Mouse (Mus musculus): ENCODE results near the gene Lrrc8e. TPM values are rescaled to one million over a fixed set of nuclear protein-coding genes. Genes with fewer than 3 reads are reported as not detected.
"Not testable (repeated sequence)": the region's sequence is repeated elsewhere in the genome, so short reads cannot be mapped to it uniquely, and the experiment has no call there.

The Lrrc8e gene
- polyA plus RNA-seq, 1 experiment from 2014 or later: 2.2 TPM

DNA sequence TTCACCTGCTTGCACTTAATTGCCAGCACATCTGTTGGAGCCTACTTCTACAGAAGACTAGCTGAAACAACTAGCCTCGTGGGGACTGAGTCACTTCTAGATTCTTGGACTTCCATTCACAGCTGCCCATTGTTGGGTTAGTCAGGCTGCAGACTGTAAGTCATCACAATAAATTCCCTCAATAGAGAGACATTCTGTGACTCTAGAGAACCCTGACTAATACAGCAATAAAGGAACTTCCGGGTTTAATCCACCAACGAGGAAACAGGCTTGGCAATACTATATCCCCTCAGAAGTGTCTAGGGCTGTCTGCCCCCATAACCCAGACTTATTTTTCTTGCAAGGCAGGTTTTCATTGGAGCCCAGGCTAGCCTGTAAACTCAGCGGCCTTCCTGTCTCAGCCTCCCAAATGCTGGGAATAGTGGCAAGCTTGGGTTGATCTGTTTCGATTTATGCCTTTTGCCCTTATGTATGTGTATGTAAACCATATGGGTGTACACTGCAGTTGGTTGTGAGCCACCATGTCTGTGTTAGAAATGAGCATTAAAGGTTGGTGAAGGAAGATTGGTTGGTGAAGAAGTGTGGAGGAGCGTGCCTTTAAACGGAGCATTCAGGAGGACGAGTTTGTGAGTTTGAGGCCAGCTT, 25.6 kb downstream of the Lrrc8e start:
- 0 out of 2 replicates have a peak, but pooled peaks have one; percentile 0 for ATAC-seq
- Histone ChIP-seq H3K4me2 (replicated peaks) (peak overlapping the region; percentile 77), H3K36me3 (peaks cover 22% of the 10 kb centered on the region), H3K9me3 (no peaks in the 10 kb centered on the region), H3K27ac (peak overlapping the region; percentile 28; the same call in 1 of the 2 replicates), H3K9ac (peak overlapping the region; percentile 98; the same call in 1 of the 2 replicates), H3K4me3 (replicated peaks) (peak overlapping the region; percentile 99), H3K4me1 (replicated peaks) (peaks cover 27% of the 10 kb centered on the region), H3K27me3 (replicated peaks) (no peaks in the 10 kb centered on the region)
- 45% methylated on average over 8 of the region's 8 CpGs for WGBS

DNA sequence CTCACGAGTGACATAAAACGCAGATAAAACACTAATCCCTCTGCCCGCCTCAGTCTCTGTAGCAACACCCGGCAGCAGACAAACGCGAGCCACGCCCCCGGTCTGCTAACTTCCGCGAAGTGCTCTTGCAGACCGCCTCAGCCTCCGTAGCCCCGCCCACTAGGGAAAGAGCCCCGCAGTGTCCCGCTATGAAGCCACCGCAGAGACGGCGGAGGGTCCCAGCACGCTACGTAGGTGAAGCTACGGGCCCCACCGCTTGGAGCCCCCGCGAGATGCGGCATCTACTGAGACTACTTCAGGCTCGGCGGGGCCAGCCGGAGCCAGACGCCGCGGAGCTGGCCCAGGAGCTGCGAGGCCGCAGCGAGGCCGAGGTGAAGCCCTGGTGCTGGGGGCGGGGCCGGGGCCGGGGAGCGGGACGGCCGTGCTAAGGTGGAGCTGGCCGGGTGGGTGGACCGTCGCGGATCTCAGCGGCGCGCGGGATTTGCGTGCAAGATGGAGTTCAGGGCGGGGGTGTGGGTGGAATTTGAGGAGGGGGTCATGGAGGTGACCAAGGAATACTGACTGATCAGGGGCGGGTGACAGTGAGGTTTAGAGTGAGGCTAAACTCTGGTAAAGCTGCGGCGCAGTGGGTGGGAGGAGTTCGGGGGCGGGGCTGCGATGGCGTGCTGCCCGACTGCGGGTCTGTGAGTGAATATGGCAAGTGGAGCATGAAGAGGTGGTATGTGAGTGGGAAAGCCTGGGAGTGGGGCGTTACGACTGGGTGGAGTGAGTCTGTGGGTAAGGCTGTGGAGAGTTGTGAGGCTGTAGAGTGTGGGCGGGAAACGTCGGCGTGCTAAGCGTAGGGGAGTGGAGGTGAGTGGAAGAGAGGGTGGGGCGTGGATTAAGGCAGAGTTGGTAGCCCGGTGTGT, 26.6 kb downstream of the Lrrc8e start, which contains the start of gene Snapc2:
Snapc2 (plus strand) TSS at position 147 of the 908 bp plus-strand sequence.
- peak; percentile 93 for ATAC-seq
- under 1% methylated on average over 69 of the region's 69 CpGs for WGBS

GRCm38 (mm10) chr8:4254001-4254400, 27.4 kb downstream of the Lrrc8e start:
- 58% methylated on average over 6 of the region's 6 CpGs for WGBS
- Histone ChIP-seq H3K4me1 (replicated peaks) (peaks cover 39% of the 10 kb centered on the region), H3K4me3 (replicated peaks) (peak overlapping the region; percentile 99), H3K9me3 (no peaks in the 10 kb centered on the region), H3K36me3 (peaks cover 21% of the 10 kb centered on the region), H3K4me2 (replicated peaks) (peak overlapping the region; percentile 77), H3K27ac (0 out of 2 replicates have a peak overlapping the region, but pooled peaks have one; percentile 29), H3K9ac (no peak overlapping the region; the same call in 1 of the 2 replicates), H3K27me3 (replicated peaks) (no peaks in the 10 kb centered on the region)
- no peak for ATAC-seq

More for the DNA sequence above, 26.6 kb downstream of the Lrrc8e start, which contains the start of gene Snapc2:
- Histone ChIP-seq H3K9me3 (no peaks in the 10 kb centered on the region), H3K27ac (peak within 1 kb of the TSS; percentile 95), H3K4me1 (replicated peaks) (peaks cover 36% of the 10 kb centered on the region), H3K27me3 (replicated peaks) (no peaks in the 10 kb centered on the region), H3K36me3 (peaks cover 21% of the 10 kb centered on the region), H3K4me2 (replicated peaks) (peak within 1 kb of the TSS; percentile 77), H3K4me3 (replicated peaks) (peak within 1 kb of the TSS; percentile 99), H3K9ac (peak within 1 kb of the TSS; percentile 98)

GRCm38 (mm10) chr8:4255471-4255870, 28.8 kb downstream of the Lrrc8e start:
- not testable (repeated sequence) for H3K4me2 ChIP-seq (replicated peaks); H3K27ac ChIP-seq; H3K9ac ChIP-seq; H3K9me3 ChIP-seq; H3K4me3 ChIP-seq (replicated peaks); H3K27me3 ChIP-seq (replicated peaks); ATAC-seq
- Histone ChIP-seq H3K36me3 (peaks cover 23% of the 10 kb centered on the region), H3K4me1 (replicated peaks) (peaks cover 40% of the 10 kb centered on the region)
- 84% methylated on average over 7 of the region's 7 CpGs for WGBS

DNA sequence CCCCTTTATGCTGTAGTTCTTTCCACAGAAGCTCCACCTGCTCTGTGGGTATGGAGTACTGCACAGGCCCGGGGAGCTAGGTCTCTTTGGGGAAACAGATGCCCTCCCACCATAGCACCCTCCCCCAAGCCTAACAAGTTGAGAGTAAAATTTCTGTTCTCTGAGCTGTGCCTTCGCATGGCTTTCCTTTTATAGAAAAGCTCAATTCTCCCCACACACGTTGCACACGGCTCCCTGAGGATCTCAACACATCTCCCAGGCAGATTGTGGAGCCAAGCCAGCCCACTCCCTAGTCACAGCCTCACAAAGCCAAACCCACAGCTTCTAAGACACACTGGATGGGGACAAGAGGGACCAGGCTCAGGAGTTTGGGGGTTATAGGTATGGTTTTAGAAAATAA, 30.3 kb downstream of the Lrrc8e start:
- no peak overlapping the region for H3K9ac ChIP-seq
- H3K36me3 ChIP-seq: peaks cover 32% of the 10 kb centered on the region
- H3K27me3 ChIP-seq (replicated peaks): no peaks in the 10 kb centered on the region
- H3K4me2 ChIP-seq (replicated peaks): 0 out of 2 replicates have a peak overlapping the region, but pooled peaks have one; percentile 87
- H3K27ac ChIP-seq: peak overlapping the region; percentile 73; the same call in 1 of the 2 replicates
- no peaks in the 10 kb centered on the region for H3K9me3 ChIP-seq
- ATAC-seq: no peak
- H3K4me3 ChIP-seq (replicated peaks): no peak overlapping the region
- WGBS: 55% methylated on average over 4 of the region's 4 CpGs
- peaks cover 37% of the 10 kb centered on the region for H3K4me1 ChIP-seq (replicated peaks)

DNA sequence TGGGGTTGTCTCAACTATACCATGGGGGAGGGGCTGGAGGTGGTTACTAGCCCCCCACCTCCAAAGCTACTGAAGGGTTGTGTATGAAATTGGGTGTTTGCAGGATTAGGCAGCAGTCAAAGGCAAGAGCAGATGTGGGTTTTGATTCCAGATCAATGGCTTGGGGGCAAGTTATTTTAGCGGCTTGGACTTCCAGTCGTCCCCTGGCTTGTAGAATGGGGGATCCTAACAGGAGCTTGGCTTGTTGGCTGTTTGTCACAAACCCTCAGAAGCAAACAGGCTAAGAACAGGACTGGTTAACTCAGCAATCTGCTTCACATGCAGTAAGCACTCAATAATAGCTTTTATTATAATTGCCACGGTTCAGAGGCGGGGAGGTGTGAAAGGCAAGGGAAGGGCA, 30.7 kb downstream of the Lrrc8e start:
- Histone ChIP-seq H3K27me3 (replicated peaks) (no peaks in the 10 kb centered on the region), H3K9me3 (no peaks in the 10 kb centered on the region), H3K9ac (0 out of 2 replicates have a peak overlapping the region, but pooled peaks have one; percentile 65), H3K27ac (peak overlapping the region; percentile 73; the same call in 1 of the 2 replicates), H3K36me3 (peaks cover 34% of the 10 kb centered on the region), H3K4me2 (replicated peaks) (peak overlapping the region; percentile 87), H3K4me3 (replicated peaks) (no peak overlapping the region), H3K4me1 (replicated peaks) (peaks cover 34% of the 10 kb centered on the region)
- 82% methylated on average over 4 of the region's 4 CpGs for WGBS
- ATAC-seq: no peak

GRCm38 (mm10) chr8:4258233-4258632, 31.6 kb downstream of the Lrrc8e start:
- Histone ChIP-seq H3K27ac (peak overlapping the region; percentile 73), H3K4me2 (replicated peaks) (peak overlapping the region; percentile 87), H3K9me3 (no peaks in the 10 kb centered on the region), H3K4me1 (replicated peaks) (peaks cover 30% of the 10 kb centered on the region), H3K36me3 (peaks cover 42% of the 10 kb centered on the region), H3K4me3 (replicated peaks) (peak overlapping the region; percentile 73), H3K27me3 (replicated peaks) (no peaks in the 10 kb centered on the region), H3K9ac (peak overlapping the region; percentile 65)
- ATAC-seq: peak; percentile 49
- WGBS: 1% methylated on average over 35 of the region's 35 CpGs

GRCm38 (mm10) chr8:4258678-4259077, 32.1 kb downstream of the Lrrc8e start:
- peaks cover 30% of the 10 kb centered on the region for H3K4me1 ChIP-seq (replicated peaks)
- peak overlapping the region; percentile 73 for H3K4me3 ChIP-seq (replicated peaks)
- peak overlapping the region; percentile 65 for H3K9ac ChIP-seq
- ATAC-seq: peak; percentile 75
- H3K27ac ChIP-seq: peak overlapping the region; percentile 73
- peak overlapping the region; percentile 87 for H3K4me2 ChIP-seq (replicated peaks)
- no peaks in the 10 kb centered on the region for H3K27me3 ChIP-seq (replicated peaks)
- H3K36me3 ChIP-seq: peaks cover 43% of the 10 kb centered on the region
- H3K9me3 ChIP-seq: no peaks in the 10 kb centered on the region
- WGBS: 0% methylated on average over 32 of the region's 32 CpGs

DNA sequence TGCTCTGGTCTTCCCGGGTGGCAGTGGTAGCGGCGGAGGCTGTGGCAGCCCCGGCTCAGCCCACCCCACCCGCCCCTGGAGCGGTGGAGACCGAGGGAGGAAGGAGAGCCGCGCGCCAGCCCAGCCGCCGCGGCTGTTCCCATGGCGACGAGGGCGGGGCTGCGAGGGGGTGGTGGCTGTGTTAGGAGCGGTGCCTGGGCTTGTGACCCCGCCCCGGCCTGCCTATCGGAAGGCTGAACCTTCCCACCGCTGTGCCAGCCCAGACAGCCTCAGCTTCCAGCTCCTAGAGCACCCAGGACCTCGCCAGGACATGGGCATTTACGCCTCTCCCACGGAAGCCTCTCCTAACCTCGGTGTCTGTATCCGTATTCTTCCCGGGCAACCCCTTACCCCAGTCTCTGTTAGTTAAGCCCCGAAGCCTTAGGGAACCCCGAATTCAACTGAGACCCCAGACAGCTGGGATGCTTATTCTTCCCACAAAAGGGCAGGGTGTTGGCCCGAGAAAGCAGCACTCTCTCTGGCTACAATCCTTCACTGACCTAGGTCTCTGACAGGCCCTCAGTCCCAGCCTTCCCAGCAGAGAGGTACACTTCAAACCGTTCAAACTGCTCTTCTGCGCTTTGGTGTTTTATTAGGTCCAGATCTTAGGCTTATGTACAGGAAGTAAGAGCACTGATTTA, 32.6 kb downstream of the Lrrc8e start, which contains the start of gene Ctxn1:
Ctxn1 (minus strand) TSS at position 150 of the 680 bp plus-strand sequence.
- H3K4me2 ChIP-seq (replicated peaks): peak within 1 kb of the TSS; percentile 87
- H3K27me3 ChIP-seq (replicated peaks): no peaks in the 10 kb centered on the region
- no peaks in the 10 kb centered on the region for H3K9me3 ChIP-seq
- 4% methylated on average over 33 of the region's 33 CpGs for WGBS
- peaks cover 27% of the 10 kb centered on the region for H3K4me1 ChIP-seq (replicated peaks)
- H3K27ac ChIP-seq: peak within 1 kb of the TSS; percentile 73
- peak within 1 kb of the TSS; percentile 73 for H3K4me3 ChIP-seq (replicated peaks)
- H3K9ac ChIP-seq: peak within 1 kb of the TSS; percentile 65
- peak; percentile 96 for ATAC-seq
- H3K36me3 ChIP-seq: peaks cover 45% of the 10 kb centered on the region

DNA sequence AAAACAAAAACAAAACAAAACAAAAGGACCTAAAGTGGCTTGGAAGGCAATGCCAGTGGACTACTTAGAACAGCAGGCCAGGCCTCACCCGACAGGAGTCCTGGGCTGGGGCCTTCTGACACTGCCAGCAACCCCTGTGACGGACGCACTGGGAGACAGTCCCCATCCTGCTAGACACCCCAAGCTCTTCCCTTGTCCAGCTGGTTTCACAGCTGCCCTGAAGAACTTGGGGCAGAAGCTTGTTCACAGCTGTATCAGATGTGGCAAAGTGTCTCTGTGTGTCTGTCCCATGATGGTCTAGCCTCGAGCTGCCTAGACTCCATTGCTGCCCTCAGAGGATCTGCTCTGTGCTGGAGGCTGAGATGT, 33.2 kb downstream of the Lrrc8e start:
- no peak overlapping the region for H3K4me2 ChIP-seq (replicated peaks)
- no peak overlapping the region for H3K4me3 ChIP-seq (replicated peaks)
- peaks cover 27% of the 10 kb centered on the region for H3K4me1 ChIP-seq (replicated peaks)
- no peak overlapping the region for H3K9ac ChIP-seq
- ATAC-seq: no peak
- peaks cover 44% of the 10 kb centered on the region for H3K36me3 ChIP-seq
- H3K27me3 ChIP-seq (replicated peaks): no peaks in the 10 kb centered on the region
- no peaks in the 10 kb centered on the region for H3K9me3 ChIP-seq
- H3K27ac ChIP-seq: 0 out of 2 replicates have a peak overlapping the region, but pooled peaks have one; percentile 64
- WGBS: 78% methylated on average over 4 of the region's 4 CpGs

GRCm38 (mm10) chr8:4263105-4263791, 36.6 kb downstream of the Lrrc8e start:
- no peak for ATAC-seq
- Histone ChIP-seq H3K4me1 (replicated peaks) (peaks cover 13% of the 10 kb centered on the region; the same call in 1 of the 2 replicates), H3K9me3 (no peaks in the 10 kb centered on the region), H3K36me3 (peaks cover 57% of the 10 kb centered on the region), H3K27ac (no peak overlapping the region), H3K27me3 (replicated peaks) (no peaks in the 10 kb centered on the region), H3K4me3 (replicated peaks) (no peak overlapping the region), H3K9ac (no peak overlapping the region), H3K4me2 (replicated peaks) (no peak overlapping the region)
- WGBS: 86% methylated on average over 8 of the region's 8 CpGs

All from intestine, embryonic 15.5 days (tissue).